Mouse (Mus musculus) kidney, postnatal 14 days (tissue): ENCODE results near the gene Nat8f1.
"Not testable (repeated sequence)": the region's sequence is repeated elsewhere in the genome, so short reads cannot be mapped to it uniquely, and the experiment has no call there.

Experiments used
- DNase-seq: peaks from one replicate; pipeline ENCODE4 v3.0.0; 2022; ENCODE audit warnings: mixed read lengths

Nat8f1 gene

GRCm38 (mm10) chr6:85915539-85916513, at the start of gene Nat8f1:
Nat8f1 (minus strand) TSS chr6:85915687.
- DNase-seq: peak; percentile 94

- DNase-seq: peak; percentile 95
These were observed 45.9 kb upstream of the Nat8f1 start, which contains the start of gene Dusp11 for GRCm38 (mm10) chr6:85961101-85962091. Dusp11 (minus strand) TSS chr6:85961667.

GRCm38 (mm10) chr6:85957581-85957980, 42.1 kb upstream of the Nat8f1 start:
- DNase-seq: no peak

GRCm38 (mm10) chr6:85948549-85948948, 33.1 kb upstream of the Nat8f1 start:
- DNase-seq: no peak

GRCm38 (mm10) chr6:85942469-85942868, 27.0 kb upstream of the Nat8f1 start:
- DNase-seq: no peak

GRCm38 (mm10) chr6:85938701-85939100, 23.2 kb upstream of the Nat8f1 start:
- DNase-seq: no peak

GRCm38 (mm10) chr6:85936508-85937465, 21.3 kb upstream of the Nat8f1 start:
- DNase-seq: peak; percentile 90

- DNase-seq: no peak
These were observed 20.2 kb upstream of the Nat8f1 start for GRCm38 (mm10) chr6:85935646-85936045.

- peak; percentile 83 for DNase-seq
These were observed 18.6 kb upstream of the Nat8f1 start for GRCm38 (mm10) chr6:85934047-85934446.

- DNase-seq: peak; percentile 68
These were observed 13.8 kb upstream of the Nat8f1 start for GRCm38 (mm10) chr6:85929312-85929711.

- DNase-seq: peak; percentile 74
These were observed 12.3 kb upstream of the Nat8f1 start for GRCm38 (mm10) chr6:85927476-85928464.

- no peak for DNase-seq
These were observed 11.2 kb upstream of the Nat8f1 start for GRCm38 (mm10) chr6:85926709-85927108.

GRCm38 (mm10) chr6:85923643-85924042, 8.2 kb upstream of the Nat8f1 start:
- no peak for DNase-seq

GRCm38 (mm10) chr6:85919401-85919800, 3.9 kb upstream of the Nat8f1 start:
- DNase-seq: peak; percentile 49

- not testable (repeated sequence) for DNase-seq
These were observed 2.9 kb upstream of the Nat8f1 start for GRCm38 (mm10) chr6:85918341-85918740.

- DNase-seq: no peak
These were observed 1.1 kb upstream of the Nat8f1 start for GRCm38 (mm10) chr6:85916596-85916995.

GRCm38 (mm10) chr6:85915141-85915538, 347 bp downstream of the Nat8f1 start:
- no peak for DNase-seq

GRCm38 (mm10) chr6:85911587-85911986, 3.9 kb downstream of the Nat8f1 start, which contains the start of gene Tprkb:
Tprkb (plus strand) TSS chr6:85911865.
- DNase-seq: peak; percentile 51

- DNase-seq: no peak
These were observed 5.8 kb downstream of the Nat8f1 start for GRCm38 (mm10) chr6:85909704-85910103.

- DNase-seq: peak; percentile 71
These were observed 7.1 kb downstream of the Nat8f1 start for GRCm38 (mm10) chr6:85908341-85908740.
